Mouse (Mus musculus): ENCODE measurements around the gene Cnst. TPM values are rescaled to one million over a fixed set of nuclear protein-coding genes. Genes with fewer than 3 reads are reported as not detected.

Cnst gene
- polyA plus RNA-seq, 1 experiment from 2014 or later = 33.5 TPM

GRCm38 (mm10) chr1:179548996-179549752, 3.0 kb downstream of the Cnst start:
- Histone ChIP-seq H3K27ac (ENCODE audit: low read depth, low read length) (no peak overlapping the region), H3K4me2 (ENCODE audit: low read depth) (no peak overlapping the region), H3K4me1 (ENCODE audit: control insufficient read depth, insufficient read depth, low read length) (peaks cover 9% of the 10 kb centered on the region), H3K36me3 (ENCODE audit: control insufficient read depth, insufficient read depth, low read length) (no peaks in the 10 kb centered on the region), H3K4me3 (ENCODE audit: low read depth, low read length) (no peak overlapping the region), H3K9me3 (ENCODE audit: control insufficient read depth, low read length) (no peaks in the 10 kb centered on the region), H3K9ac (ENCODE audit: low read length) (no peak overlapping the region), H3K27me3 (ENCODE audit: control insufficient read depth, insufficient read depth, low read length) (no peaks in the 10 kb centered on the region)
- no peak for DNase-seq (ENCODE audit: low spot score)
- WGBS = 94% methylated on average over 5 of the region's 5 CpGs
- no peak for ATAC-seq (ENCODE audit: insufficient read depth, low FRiP score, low TSS enrichment)

DNA sequence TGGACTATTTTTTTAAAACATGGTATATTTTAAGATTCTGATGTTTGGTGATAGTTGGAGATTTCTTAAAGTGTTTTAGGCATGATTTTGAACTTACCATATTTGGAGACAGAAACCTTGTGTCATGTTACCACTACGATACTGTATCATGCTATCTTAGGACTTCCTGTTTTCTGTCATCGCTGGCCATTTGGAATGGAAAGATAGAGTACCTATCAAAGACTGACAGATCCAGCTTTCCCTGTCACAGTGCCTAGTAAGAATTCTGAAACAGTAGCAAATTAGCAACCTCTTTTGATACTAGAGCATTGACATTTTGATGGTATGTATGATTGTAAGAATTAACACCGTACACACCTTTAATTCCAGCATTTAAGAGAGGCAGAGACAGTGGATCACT, 5.2 kb downstream of the Cnst start:
- no peak for ATAC-seq (ENCODE audit: insufficient read depth, low FRiP score, low TSS enrichment)
- H3K9ac ChIP-seq (ENCODE audit: low read length) = no peak overlapping the region
- H3K27ac ChIP-seq (ENCODE audit: low read depth, low read length) = no peak overlapping the region
- H3K4me2 ChIP-seq (ENCODE audit: low read depth) = no peak overlapping the region
- 93% methylated on average over 3 of the region's 3 CpGs for WGBS
- no peaks in the 10 kb centered on the region for H3K9me3 ChIP-seq (ENCODE audit: control insufficient read depth, low read length)
- no peak overlapping the region for H3K4me3 ChIP-seq (ENCODE audit: low read depth, low read length)
- H3K36me3 ChIP-seq (ENCODE audit: control insufficient read depth, insufficient read depth, low read length) = no peaks in the 10 kb centered on the region
- H3K27me3 ChIP-seq (ENCODE audit: control insufficient read depth, insufficient read depth, low read length) = no peaks in the 10 kb centered on the region
- peaks cover 3% of the 10 kb centered on the region for H3K4me1 ChIP-seq (ENCODE audit: control insufficient read depth, insufficient read depth, low read length)
- no peak for DNase-seq (ENCODE audit: low spot score)

DNA sequence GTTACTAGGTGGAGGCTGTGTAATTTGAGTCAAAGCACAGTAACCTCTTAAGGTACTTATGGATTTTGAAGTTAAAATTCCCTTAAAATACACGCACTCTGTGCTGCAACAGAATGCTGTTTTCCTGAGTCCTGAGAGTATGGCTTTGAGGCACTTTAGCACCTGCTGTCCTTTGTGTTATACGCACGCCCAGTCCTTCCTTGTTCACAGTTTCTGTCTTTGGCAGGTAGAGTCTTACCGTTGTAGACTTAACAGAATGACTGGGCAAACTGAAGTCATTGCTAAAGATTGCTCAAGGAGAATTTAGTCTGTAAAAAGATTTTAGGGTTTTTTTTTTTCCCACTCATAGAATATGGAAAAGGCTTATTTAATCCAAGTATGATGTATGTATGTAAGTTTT, 5.8 kb downstream of the Cnst start:
- Histone ChIP-seq H3K9me3 (ENCODE audit: control insufficient read depth, low read length) (no peaks in the 10 kb centered on the region), H3K36me3 (ENCODE audit: control insufficient read depth, insufficient read depth, low read length) (no peaks in the 10 kb centered on the region), H3K4me2 (ENCODE audit: low read depth) (no peak overlapping the region), H3K4me3 (ENCODE audit: low read depth, low read length) (no peak overlapping the region), H3K27ac (ENCODE audit: low read depth, low read length) (no peak overlapping the region), H3K27me3 (ENCODE audit: control insufficient read depth, insufficient read depth, low read length) (no peaks in the 10 kb centered on the region), H3K4me1 (ENCODE audit: control insufficient read depth, insufficient read depth, low read length) (peaks cover 3% of the 10 kb centered on the region), H3K9ac (ENCODE audit: low read length) (no peak overlapping the region)
- ATAC-seq (ENCODE audit: insufficient read depth, low FRiP score, low TSS enrichment) (no peak), DNase-seq (ENCODE audit: low spot score) (no peak)
- 88% methylated on average over 4 of the region's 4 CpGs for whole genome bisulfite sequencing

- Histone ChIP-seq H3K27me3 (ENCODE audit: control insufficient read depth, insufficient read depth, low read length) (no peaks in the 10 kb centered on the region), H3K9ac (ENCODE audit: low read length) (no peak overlapping the region), H3K4me1 (ENCODE audit: control insufficient read depth, insufficient read depth, low read length) (no peaks in the 10 kb centered on the region), H3K9me3 (ENCODE audit: control insufficient read depth, low read length) (no peaks in the 10 kb centered on the region), H3K4me3 (ENCODE audit: low read depth, low read length) (no peak overlapping the region), H3K4me2 (ENCODE audit: low read depth) (no peak overlapping the region), H3K27ac (ENCODE audit: low read depth, low read length) (no peak overlapping the region), H3K36me3 (ENCODE audit: control insufficient read depth, insufficient read depth, low read length) (no peaks in the 10 kb centered on the region)
- ATAC-seq (ENCODE audit: insufficient read depth, low FRiP score, low TSS enrichment) (no peak), DNase-seq (ENCODE audit: low spot score) (no peak)
- 51% methylated on average over 7 of the region's 7 CpGs for WGBS
Measured at GRCm38 (mm10) chr1:179552751-179553150, 6.6 kb downstream of the Cnst start.

DNA sequence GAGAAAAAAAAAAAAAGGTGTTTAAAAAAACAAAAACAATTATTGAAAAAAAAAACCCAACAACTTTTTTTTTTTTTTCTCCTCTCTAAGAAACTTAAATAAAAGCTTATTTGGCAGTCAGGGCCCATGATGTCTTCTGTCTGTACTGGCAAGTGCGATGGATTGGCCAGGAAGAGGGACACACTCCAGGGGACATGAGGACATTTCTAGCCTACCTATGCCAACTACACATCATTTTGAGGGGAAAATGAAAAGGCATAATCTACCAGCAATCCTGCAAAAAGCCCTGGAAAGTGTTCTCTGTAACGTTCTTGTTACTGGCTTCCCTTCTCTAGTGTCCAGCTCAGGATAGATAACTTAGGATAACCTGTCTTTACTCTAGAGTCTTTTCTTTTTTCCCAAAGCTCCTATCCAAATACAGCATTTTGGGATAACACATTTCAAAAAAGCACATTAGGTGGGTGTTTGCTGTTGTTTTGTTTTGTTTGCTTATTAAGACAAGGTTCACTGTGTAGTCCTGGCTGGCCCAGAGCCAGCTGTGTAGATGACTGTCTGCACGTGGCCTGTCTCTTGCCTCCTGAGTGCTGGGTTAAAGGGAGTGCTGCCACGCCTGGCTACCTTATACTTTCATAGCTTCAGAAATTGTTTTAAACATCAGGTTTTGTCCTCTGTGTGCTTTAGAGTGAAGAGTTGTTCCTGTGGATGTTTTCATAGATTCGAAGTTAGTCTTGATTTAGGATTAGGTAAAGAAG, 7.2 kb downstream of the Cnst start:
- H3K4me2 ChIP-seq (ENCODE audit: low read depth) = no peak overlapping the region
- no peak overlapping the region for H3K4me3 ChIP-seq (ENCODE audit: low read depth, low read length)
- no peaks in the 10 kb centered on the region for H3K9me3 ChIP-seq (ENCODE audit: control insufficient read depth, low read length)
- H3K36me3 ChIP-seq (ENCODE audit: control insufficient read depth, insufficient read depth, low read length) = no peaks in the 10 kb centered on the region
- no peaks in the 10 kb centered on the region for H3K27me3 ChIP-seq (ENCODE audit: control insufficient read depth, insufficient read depth, low read length)
- H3K4me1 ChIP-seq (ENCODE audit: control insufficient read depth, insufficient read depth, low read length) = no peaks in the 10 kb centered on the region
- H3K9ac ChIP-seq (ENCODE audit: low read length) = no peak overlapping the region
- DNase-seq (ENCODE audit: low spot score) (no peak), ATAC-seq (ENCODE audit: insufficient read depth, low FRiP score, low TSS enrichment) (no peak)
- 82% methylated on average over 5 of the region's 5 CpGs for WGBS
- H3K27ac ChIP-seq (ENCODE audit: low read depth, low read length) = no peak overlapping the region

- Histone ChIP-seq H3K27me3 (ENCODE audit: control insufficient read depth, insufficient read depth, low read length) (no peaks in the 10 kb centered on the region), H3K4me3 (ENCODE audit: low read depth, low read length) (no peak overlapping the region), H3K9ac (ENCODE audit: low read length) (no peak overlapping the region), H3K9me3 (ENCODE audit: control insufficient read depth, low read length) (no peaks in the 10 kb centered on the region), H3K27ac (ENCODE audit: low read depth, low read length) (no peak overlapping the region), H3K4me1 (ENCODE audit: control insufficient read depth, insufficient read depth, low read length) (no peaks in the 10 kb centered on the region), H3K4me2 (ENCODE audit: low read depth) (no peak overlapping the region), H3K36me3 (ENCODE audit: control insufficient read depth, insufficient read depth, low read length) (no peaks in the 10 kb centered on the region)
- no peak for ATAC-seq (ENCODE audit: insufficient read depth, low FRiP score, low TSS enrichment)
- 85% methylated on average over 4 of the region's 4 CpGs for WGBS
- no peak for DNase-seq (ENCODE audit: low spot score)
Measured at GRCm38 (mm10) chr1:179553949-179554347, 7.8 kb downstream of the Cnst start.

DNA sequence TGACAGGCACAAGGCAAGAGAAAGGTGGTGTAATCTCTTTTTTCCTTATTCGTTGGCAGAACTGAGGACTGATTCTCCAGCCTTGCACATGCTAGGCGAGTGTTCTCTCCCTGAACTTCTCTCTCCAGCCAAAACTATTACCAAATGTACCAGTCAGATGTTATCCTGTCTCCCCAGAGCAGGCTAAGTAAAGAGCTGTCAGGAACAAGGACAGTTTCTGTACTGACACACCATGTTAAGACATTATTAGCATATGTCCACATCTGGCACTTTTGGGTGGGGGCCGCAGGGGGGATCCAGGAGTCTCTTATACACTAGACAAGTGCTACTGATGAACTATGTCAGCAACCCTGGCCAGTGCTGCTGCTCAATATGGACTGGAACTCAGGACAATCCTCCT, 10.8 kb downstream of the Cnst start:
- Histone ChIP-seq H3K27me3 (ENCODE audit: control insufficient read depth, insufficient read depth, low read length) (no peaks in the 10 kb centered on the region), H3K36me3 (ENCODE audit: control insufficient read depth, insufficient read depth, low read length) (no peaks in the 10 kb centered on the region), H3K9me3 (ENCODE audit: control insufficient read depth, low read length) (no peaks in the 10 kb centered on the region), H3K4me2 (ENCODE audit: low read depth) (no peak overlapping the region), H3K27ac (ENCODE audit: low read depth, low read length) (no peak overlapping the region), H3K4me1 (ENCODE audit: control insufficient read depth, insufficient read depth, low read length) (no peaks in the 10 kb centered on the region), H3K9ac (ENCODE audit: low read length) (no peak overlapping the region), H3K4me3 (ENCODE audit: low read depth, low read length) (no peak overlapping the region)
- 88% methylated on average over 3 of the region's 3 CpGs for WGBS
- ATAC-seq (ENCODE audit: insufficient read depth, low FRiP score, low TSS enrichment) = no peak
- no peak for DNase-seq (ENCODE audit: low spot score)

DNA sequence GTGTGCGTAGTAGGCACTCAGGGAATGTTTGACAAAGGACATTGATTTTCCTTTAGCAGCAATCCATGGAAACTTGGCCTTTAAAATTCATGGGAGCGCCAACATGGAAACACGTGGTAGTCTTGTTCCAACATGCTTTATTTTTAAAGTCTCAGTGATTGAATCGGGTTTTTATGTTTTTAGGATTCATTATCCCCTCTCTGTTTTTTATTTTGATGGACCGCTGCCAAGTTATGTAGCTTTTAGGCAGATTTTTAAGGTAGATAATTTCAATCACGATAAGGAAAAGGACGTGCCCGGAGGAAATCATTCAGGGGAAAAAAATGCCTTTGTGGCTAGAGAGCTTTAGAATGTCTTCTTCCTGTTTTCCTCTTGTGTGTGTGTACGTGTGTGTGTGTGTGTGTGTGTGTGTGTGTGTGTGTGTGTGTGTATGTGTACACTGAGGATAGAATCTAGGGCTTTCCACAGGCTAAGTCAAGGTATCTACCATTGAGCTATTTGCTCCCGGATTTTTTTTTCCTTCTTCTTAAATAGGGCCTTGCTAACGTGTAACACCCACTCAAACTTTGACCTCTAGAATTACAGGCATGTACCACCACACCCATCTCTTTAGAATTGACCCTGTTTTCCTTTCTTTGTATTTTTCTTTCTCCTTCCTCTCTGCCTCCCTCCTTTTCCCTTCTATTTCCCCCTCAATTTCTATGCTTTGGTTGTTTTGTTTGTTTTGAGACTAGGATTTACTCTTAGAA, 13.4 kb downstream of the Cnst start:
- no peak for DNase-seq (ENCODE audit: low spot score)
- Histone ChIP-seq H3K27ac (ENCODE audit: low read depth, low read length) (no peak overlapping the region), H3K9me3 (ENCODE audit: control insufficient read depth, low read length) (no peaks in the 10 kb centered on the region), H3K4me1 (ENCODE audit: control insufficient read depth, insufficient read depth, low read length) (no peaks in the 10 kb centered on the region), H3K9ac (ENCODE audit: low read length) (no peak overlapping the region), H3K27me3 (ENCODE audit: control insufficient read depth, insufficient read depth, low read length) (no peaks in the 10 kb centered on the region), H3K36me3 (ENCODE audit: control insufficient read depth, insufficient read depth, low read length) (no peaks in the 10 kb centered on the region), H3K4me2 (ENCODE audit: low read depth) (no peak overlapping the region), H3K4me3 (ENCODE audit: low read depth, low read length) (no peak overlapping the region)
- WGBS = 88% methylated on average over 11 of the region's 11 CpGs
- ATAC-seq (ENCODE audit: insufficient read depth, low FRiP score, low TSS enrichment) = no peak
